Mouse (Mus musculus) midbrain, embryonic 12.5 days (tissue): ENCODE results near the gene Slc29a1. TPM values are rescaled to one million over a fixed set of nuclear protein-coding genes. Genes with fewer than 3 reads are reported as not detected.

Experiments
- ATAC-seq: fragments of 200-750 bp; cut with Nextera tagmentation; 2 replicates; pipeline ENCODE4 v1.8.0; 2017; ENCODE audit warnings: low read depth, moderate TSS enrichment, moderate library complexity; ENCODE audit not compliant: low FRiP score
- H3K27ac ChIP-seq: fragments of 300-500 bp; sonication (generic); replicated peaks from 2 replicates; pipeline ENCODE4 v1.5.1; 2016; ENCODE audit warnings: mild to moderate bottlenecking
- H3K27me3 ChIP-seq: fragments of 300-500 bp; sonication (generic); 2 replicates; pipeline ENCODE4 v1.6.1; 2016; ENCODE audit warnings: mild to moderate bottlenecking
- H3K36me3 ChIP-seq: fragments of 300-500 bp; sonication (generic); 2 replicates; pipeline ENCODE4 v1.6.1; 2016
- H3K4me1 ChIP-seq: fragments of 300-500 bp; sonication (generic); 2 replicates; pipeline ENCODE4 v1.6.1; 2016
- H3K4me2 ChIP-seq: fragments of 300-500 bp; sonication (generic); replicated peaks from 2 replicates; pipeline ENCODE4 v1.6.1; 2016; ENCODE audit warnings: mild to moderate bottlenecking, moderate library complexity
- H3K4me3 ChIP-seq: fragments of 300-500 bp; sonication (generic); 2 replicates; pipeline ENCODE4 v1.5.1; 2016; ENCODE audit warnings: mild to moderate bottlenecking
- H3K9ac ChIP-seq: fragments of 300-500 bp; sonication (generic); replicated peaks from 2 replicates; pipeline ENCODE4 v1.6.1; 2016; ENCODE audit warnings: mild to moderate bottlenecking, moderate library complexity
- H3K9me3 ChIP-seq: fragments of 300-500 bp; sonication (generic); 2 replicates; pipeline ENCODE4 v1.6.1; 2016; ENCODE audit warnings: mild to moderate bottlenecking
- WGBS: fragments of 180-500 bp; shearing (Covaris S2); methylation state at CpG from one replicate; pipeline ENCODE4 v1.1.7; 2016; 5-methylcytosine and 5-hydroxymethylcytosine counted together
- polyA plus RNA-seq: library from polyadenylated mRNA; unstranded; fragments of >200 nt; fragmentation: Nextera tagmentation; extraction: Ambion mirVana; gene quantifications from 2 replicates; pipeline ENCODE4 v1.2.1, GENCODE M21; 2016

Gene Slc29a1
- polyA plus RNA-seq, 1 experiment from 2014 or later = 40.1 TPM

DNA sequence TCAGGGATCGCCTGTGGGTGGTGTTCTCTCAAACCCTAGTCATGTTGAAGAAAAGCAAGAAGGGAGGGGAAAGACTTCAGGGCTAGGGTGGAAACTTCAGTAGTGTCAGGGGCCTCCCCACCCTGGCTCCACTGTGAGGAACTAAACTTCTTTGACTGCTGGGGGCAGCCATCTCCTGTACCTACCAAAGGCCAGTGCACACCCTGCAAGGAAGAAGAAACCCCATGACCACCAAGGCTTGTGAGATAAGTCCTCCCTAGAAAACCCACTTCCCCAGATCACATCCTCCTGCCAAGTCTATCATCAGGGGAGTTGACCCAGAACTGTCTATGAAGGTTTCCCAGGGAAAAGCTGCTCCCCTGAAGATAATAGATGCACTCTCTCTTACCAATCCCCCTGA is 45.0 kb downstream of the Slc29a1 start:
- Histone ChIP-seq H3K9me3 (no peaks in the 10 kb centered on the region), H3K27me3 (peaks cover 49% of the 10 kb centered on the region), H3K36me3 (no peaks in the 10 kb centered on the region), H3K9ac (no peak overlapping the region), H3K27ac (no peak overlapping the region), H3K4me1 (peaks cover 46% of the 10 kb centered on the region), H3K4me2 (no peak overlapping the region), H3K4me3 (no peak overlapping the region)
- WGBS = 56% methylated on average over 1 of the region's 1 CpGs
- ATAC-seq = no peak

DNA sequence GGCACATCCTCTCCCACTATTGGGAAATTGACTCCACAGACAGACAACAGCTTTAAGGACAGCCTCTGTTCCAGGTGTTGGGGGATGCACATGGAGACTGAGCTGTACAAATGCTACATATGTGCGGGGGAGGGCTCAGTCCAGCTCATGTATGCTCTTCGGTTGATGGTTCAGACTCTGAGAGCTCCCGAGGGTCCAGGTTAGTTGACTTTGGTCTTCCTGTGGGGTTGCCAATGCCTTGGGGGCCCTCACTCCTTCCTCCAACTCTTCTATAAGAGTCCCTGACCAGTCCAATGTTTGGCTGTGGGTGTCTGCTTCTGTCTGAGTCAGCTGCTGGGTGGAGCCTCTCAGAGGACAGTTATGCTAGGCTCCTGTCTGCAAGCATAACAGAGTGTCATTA is 46.3 kb downstream of the Slc29a1 start:
- Histone ChIP-seq H3K9ac (no peak overlapping the region), H3K9me3 (no peaks in the 10 kb centered on the region), H3K36me3 (no peaks in the 10 kb centered on the region), H3K4me2 (no peak overlapping the region), H3K4me3 (no peak overlapping the region), H3K4me1 (peaks cover 48% of the 10 kb centered on the region), H3K27ac (no peak overlapping the region), H3K27me3 (peaks cover 46% of the 10 kb centered on the region)
- 83% methylated on average over 3 of the region's 3 CpGs for WGBS
- ATAC-seq = no peak

DNA sequence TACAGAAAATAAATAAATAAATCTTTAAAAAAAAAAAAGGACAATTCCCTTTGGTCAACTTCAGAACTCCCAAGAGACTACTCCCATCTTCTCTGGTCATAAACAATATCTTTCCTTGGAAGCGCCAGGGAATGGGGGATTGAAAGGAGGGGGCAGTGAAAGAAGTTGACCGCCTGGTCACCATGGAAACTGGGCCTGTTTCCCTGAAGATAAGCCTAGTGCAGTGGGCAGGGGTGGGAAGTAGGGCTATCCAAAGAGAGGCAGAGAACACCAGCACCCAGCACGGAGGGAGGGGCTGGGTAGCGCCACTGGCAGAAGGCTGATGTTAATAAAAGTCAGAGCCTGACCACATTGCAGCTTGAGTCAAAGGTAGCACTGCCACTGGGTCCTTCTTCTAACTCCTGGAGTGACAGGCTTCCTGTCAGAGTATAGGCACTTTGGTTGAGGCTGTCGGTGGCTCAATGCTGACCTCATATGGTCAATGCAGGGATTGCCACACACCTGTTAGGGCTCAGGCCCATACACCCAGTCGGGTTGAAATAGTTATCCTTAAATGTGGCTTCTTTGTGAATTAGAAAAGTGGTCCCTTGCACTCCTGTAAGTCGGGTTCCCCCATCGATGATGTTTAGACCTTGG is 47.5 kb downstream of the Slc29a1 start:
- H3K27ac ChIP-seq = no peak overlapping the region
- peaks cover 51% of the 10 kb centered on the region for H3K27me3 ChIP-seq
- no peak overlapping the region for H3K9ac ChIP-seq
- H3K4me2 ChIP-seq = no peak overlapping the region; the same call in 1 of the 2 replicates
- H3K9me3 ChIP-seq = no peaks in the 10 kb centered on the region
- ATAC-seq = no peak
- WGBS = 4% methylated on average over 8 of the region's 8 CpGs
- no peak overlapping the region for H3K4me3 ChIP-seq
- peaks cover 46% of the 10 kb centered on the region for H3K4me1 ChIP-seq
- H3K36me3 ChIP-seq = 0 out of 2 replicates have a peak, but pooled peaks cover 2% of the 10 kb centered on the region

DNA sequence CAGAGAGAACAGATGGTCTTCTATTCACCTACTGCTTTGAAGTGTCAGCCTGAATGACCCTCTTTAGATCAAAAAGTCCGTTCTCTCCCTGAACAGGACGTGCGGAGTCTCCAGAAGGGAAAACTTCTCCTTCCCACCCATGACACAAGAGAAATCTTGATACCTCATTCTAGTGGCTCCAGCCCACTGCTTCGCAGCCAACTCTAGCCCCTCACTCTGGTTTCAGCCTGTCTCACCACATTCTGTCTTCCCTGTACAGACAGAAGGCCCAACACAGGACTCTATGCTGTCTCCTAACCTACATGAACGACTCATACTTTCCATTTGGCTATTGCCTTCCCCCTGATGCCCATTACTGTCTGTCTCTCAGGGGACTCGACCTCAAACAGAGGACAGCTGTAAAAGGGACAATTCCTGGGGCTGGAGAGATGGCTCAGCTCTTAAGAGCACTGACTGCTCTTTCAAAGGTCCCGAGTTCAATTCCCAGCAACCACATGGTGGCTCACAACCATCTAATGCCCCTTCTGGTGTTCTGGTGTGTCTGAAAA is 48.1 kb downstream of the Slc29a1 start:
- no peak overlapping the region for H3K4me3 ChIP-seq
- H3K9me3 ChIP-seq = no peaks in the 10 kb centered on the region
- peak overlapping the region; percentile 60 for H3K27ac ChIP-seq
- no peak for ATAC-seq
- WGBS = 43% methylated on average over 7 of the region's 7 CpGs
- H3K4me1 ChIP-seq = peaks cover 45% of the 10 kb centered on the region
- H3K4me2 ChIP-seq = no peak overlapping the region
- H3K36me3 ChIP-seq = peaks cover 8% of the 10 kb centered on the region
- H3K9ac ChIP-seq = no peak overlapping the region
- H3K27me3 ChIP-seq = peaks cover 51% of the 10 kb centered on the region

DNA sequence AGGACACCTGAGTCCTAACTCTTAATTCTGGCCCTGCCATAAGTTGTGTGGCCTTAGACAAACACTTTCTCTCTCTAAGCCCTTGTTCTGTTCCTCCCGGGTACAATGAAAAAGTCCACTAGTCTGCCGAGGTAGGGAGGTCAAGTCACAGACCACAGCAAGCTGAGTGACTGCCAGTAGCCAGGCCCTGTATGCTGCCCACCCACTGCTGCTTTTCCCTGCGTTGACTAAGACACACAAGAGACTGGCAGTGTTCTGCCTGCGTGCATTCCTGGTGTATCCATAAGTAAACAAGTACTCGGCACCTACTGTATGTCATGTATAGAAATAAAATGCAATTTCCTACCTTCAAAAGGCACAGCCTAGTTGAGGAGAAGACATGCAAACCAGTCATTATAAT is 49.2 kb downstream of the Slc29a1 start:
- Histone ChIP-seq H3K27ac (peak overlapping the region; percentile 93; the same call in 1 of the 2 replicates), H3K36me3 (peaks cover 8% of the 10 kb centered on the region), H3K4me2 (peak overlapping the region; percentile 70), H3K27me3 (peaks cover 56% of the 10 kb centered on the region), H3K9me3 (no peaks in the 10 kb centered on the region), H3K9ac (peak overlapping the region; percentile 96), H3K4me3 (peak overlapping the region; percentile 87), H3K4me1 (peaks cover 46% of the 10 kb centered on the region)
- no peak for ATAC-seq
- 27% methylated on average over 5 of the region's 5 CpGs for WGBS

DNA sequence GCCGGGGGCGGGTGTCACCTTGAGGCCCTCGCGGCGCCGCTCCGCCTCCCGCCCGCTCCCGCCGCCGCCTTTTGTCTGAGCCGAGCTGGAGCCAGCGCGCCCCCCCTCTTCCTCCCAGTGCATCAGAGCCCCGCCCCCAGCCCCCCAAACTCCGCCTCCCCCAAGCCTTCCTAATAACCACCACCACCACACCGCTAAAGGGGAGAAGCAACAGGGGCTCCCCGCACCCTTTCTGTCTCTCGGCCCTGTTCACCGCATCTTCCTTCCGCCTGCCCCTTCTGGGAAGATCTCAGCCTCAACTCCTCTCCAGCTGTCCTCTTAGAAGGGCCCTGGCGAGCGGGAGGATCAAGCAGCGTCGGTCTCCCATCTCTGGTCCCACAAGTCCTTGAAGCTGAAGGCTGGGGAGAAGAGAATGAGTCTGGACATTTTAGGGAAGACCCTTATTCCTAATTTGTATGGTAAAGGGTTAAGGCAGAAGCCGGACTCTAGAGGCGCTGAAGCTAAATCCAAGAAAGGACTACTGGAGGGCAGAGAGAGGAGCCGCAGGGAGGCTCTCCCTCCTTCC is 49.7 kb downstream of the Slc29a1 start, which contains the start of gene Tmem151b:
Tmem151b (minus strand) TSS at position 61 of the 565 bp plus-strand sequence.
- peak; percentile 35 for ATAC-seq
- Histone ChIP-seq H3K27ac (peak within 1 kb of the TSS; percentile 93), H3K4me1 (peaks cover 52% of the 10 kb centered on the region), H3K4me2 (peak within 1 kb of the TSS; percentile 70), H3K9ac (peak within 1 kb of the TSS; percentile 96), H3K4me3 (peak within 1 kb of the TSS; percentile 87), H3K27me3 (peaks cover 61% of the 10 kb centered on the region), H3K9me3 (no peaks in the 10 kb centered on the region), H3K36me3 (peaks cover 14% of the 10 kb centered on the region)
- under 1% methylated on average over 12 of the region's 29 CpGs for WGBS

DNA sequence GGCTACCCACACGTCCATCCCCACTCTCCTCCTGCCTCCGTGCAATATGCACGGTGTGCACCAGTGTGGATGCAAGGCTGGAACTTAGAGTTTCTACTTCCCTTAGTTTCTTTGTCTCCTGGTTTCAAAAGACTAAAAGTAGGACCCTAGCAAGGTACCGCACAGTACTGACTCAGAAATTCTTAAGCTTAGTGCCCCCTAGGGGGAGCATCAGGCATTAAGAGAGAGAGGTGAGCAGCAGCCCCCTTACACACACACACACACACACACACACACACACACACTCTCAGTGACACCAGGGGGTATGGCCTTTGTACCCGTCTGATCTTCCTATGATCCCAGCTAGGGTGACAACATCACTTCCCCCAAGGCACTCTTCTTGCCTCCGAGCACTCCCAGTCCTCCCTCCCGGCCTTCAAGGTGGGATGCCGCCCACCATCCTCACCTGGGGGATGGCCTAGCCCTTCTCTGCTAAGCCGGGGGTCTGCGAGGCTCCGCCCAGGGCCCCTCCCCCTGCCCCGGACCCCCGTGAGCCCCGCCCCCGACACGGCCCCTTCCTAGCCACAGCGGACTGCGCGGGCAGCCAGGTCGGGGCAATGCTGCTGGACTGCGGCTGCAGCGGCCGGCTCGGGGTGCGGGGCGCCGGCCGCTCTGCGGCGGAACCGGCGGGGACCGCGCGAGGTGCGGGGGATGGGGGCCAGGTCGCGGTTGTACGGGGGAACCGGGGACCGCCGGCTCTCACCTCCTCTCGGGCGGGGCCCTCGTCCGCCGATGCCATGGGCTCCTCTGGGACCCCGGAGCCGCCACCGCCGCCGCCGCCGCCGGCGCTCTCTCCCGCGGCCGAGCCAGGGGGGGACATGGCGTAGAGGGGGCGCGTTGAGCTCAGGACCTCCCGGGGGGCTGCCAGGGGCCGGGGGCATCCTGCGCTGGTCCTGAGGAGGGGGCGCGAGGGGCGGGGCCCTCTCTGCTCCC is 50.6 kb downstream of the Slc29a1 start:
- peak overlapping the region; percentile 70 for H3K4me2 ChIP-seq
- WGBS = 2% methylated on average over 44 of the region's 68 CpGs
- peak overlapping the region; percentile 93 for H3K27ac ChIP-seq
- peak; percentile 64 for ATAC-seq
- H3K4me1 ChIP-seq = peaks cover 60% of the 10 kb centered on the region
- peak overlapping the region; percentile 87 for H3K4me3 ChIP-seq
- no peaks in the 10 kb centered on the region for H3K9me3 ChIP-seq
- H3K27me3 ChIP-seq = peaks cover 62% of the 10 kb centered on the region
- peak overlapping the region; percentile 96 for H3K9ac ChIP-seq
- H3K36me3 ChIP-seq = peaks cover 18% of the 10 kb centered on the region

DNA sequence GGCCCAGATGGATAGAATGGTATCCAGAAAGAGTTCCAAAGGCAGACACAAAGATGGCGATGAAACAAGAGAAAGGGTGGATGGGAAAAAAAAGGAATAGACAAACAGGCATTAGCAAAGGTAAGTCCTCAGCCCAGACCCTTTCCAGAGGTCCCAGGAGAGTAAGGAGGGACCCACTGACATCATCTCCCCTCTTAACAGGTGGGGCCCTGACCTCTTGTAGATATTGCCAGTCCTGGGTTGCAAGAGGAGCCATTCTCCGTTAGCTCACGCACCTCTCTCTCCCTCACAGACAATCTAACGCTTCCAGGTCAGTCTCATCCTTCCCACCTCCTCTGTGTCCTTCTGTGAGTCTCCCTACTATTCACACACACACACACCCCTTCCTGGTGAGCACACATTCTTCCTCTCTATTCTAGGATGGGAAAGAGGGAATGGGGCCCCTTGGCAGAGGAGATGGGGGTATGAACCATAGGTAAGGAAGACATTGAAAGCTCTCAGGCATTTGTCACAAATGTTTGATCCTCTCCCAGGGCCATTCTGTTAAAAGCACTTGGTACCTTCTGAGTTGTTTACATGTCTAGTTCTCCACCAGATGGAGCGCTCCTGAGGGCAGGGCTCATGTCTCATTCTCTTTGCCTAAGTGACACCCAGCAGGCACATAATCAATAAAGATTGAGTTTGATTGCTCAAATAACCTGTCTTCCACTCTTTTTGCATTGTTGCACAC is 51.8 kb downstream of the Slc29a1 start:
- Histone ChIP-seq H3K4me2 (peak overlapping the region; percentile 70), H3K9ac (no peak overlapping the region), H3K4me3 (peak overlapping the region; percentile 87; the same call in 1 of the 2 replicates), H3K36me3 (peaks cover 18% of the 10 kb centered on the region), H3K27ac (no peak overlapping the region), H3K9me3 (no peaks in the 10 kb centered on the region), H3K27me3 (peaks cover 67% of the 10 kb centered on the region), H3K4me1 (peaks cover 63% of the 10 kb centered on the region)
- 72% methylated on average over 5 of the region's 5 CpGs for WGBS
- no peak for ATAC-seq

DNA sequence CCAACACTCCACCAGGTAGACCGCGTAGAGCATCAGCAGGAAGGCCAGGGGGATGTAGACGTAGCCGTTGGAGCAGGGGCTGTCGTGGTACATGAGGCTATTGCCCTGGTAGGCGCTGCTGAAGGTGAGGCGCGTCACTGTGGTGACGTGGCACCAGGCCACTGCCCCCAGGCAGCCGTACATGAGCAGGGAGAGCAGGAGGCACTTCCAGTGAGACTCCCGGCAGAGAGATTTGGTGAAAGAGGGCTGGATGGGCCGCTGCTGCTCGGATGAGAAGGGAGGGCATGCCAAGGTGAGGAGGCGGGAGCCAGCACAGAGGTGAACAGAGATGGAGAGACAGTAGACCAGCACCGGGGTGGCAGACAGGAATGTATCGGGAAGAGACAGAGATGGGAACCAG is 52.5 kb downstream of the Slc29a1 start:
- Histone ChIP-seq H3K9ac (0 out of 2 replicates have a peak overlapping the region, but pooled peaks have one; percentile 4), H3K27me3 (peaks cover 73% of the 10 kb centered on the region), H3K27ac (no peak overlapping the region), H3K9me3 (no peaks in the 10 kb centered on the region), H3K36me3 (peaks cover 18% of the 10 kb centered on the region), H3K4me1 (peaks cover 61% of the 10 kb centered on the region), H3K4me2 (no peak overlapping the region), H3K4me3 (no peak overlapping the region)
- 71% methylated on average over 16 of the region's 16 CpGs for WGBS
- ATAC-seq = no peak

DNA sequence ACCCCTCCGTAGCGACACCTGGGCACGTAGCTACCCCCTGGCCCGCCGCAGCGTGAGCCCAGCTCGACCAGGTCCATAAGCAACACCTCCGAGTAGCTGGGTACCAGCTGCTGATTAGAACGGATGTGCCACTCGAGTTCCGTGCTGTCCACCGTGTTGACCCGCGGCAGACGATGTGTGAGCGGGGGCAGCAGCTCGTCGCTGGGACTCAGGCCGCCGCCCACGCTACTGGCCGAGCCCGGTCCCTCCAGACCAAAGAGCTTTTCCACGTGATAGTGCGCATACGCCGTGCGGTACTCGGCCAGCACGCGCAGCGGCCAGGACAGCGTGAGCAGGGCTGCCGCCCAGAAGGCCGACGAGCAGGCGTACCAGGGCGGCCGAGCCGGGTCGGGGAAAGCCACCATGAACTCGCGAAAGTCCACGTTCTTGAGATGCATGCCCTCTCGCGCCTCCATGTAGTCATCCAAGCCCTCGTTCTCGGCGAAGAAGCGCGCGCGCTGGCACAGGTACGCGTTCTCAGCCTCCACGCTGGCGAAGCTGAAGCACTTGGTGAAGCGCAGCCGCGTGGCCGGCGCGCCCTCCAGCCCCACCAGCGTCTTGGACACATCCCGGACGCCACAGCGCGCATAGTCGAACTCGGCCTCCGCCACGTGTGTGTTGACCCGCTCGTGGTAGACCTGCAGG is 54.0 kb downstream of the Slc29a1 start:
- Histone ChIP-seq H3K4me1 (peaks cover 48% of the 10 kb centered on the region), H3K9me3 (no peaks in the 10 kb centered on the region), H3K27ac (no peak overlapping the region), H3K27me3 (peaks cover 75% of the 10 kb centered on the region), H3K4me2 (peak overlapping the region; percentile 40), H3K4me3 (peak overlapping the region; percentile 19), H3K9ac (peak overlapping the region; percentile 33), H3K36me3 (peaks cover 18% of the 10 kb centered on the region)
- 7% methylated on average over 74 of the region's 74 CpGs for WGBS
- no peak for ATAC-seq

DNA sequence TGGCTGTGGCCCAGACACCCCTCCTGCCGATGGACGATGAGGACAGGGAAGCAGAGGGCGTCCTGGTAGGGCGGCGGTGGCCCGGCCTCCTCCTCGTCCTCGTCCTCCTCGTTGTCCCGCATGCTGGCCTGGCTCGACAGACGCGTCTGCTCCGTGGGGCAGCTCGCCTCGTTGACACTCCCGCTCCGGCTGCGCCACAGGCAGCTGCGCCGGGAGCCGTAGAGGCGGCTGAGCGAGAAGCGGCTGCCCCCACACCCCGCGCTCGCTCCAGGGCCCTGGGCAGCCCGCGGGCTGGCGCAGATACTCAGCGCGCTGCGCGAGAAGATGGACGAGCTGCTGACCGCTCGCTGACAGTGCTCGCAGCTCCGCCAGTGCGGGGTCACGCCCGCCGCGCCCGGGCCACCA is 54.5 kb downstream of the Slc29a1 start:
- 2% methylated on average over 42 of the region's 46 CpGs for WGBS
- H3K4me1 ChIP-seq = peaks cover 43% of the 10 kb centered on the region
- ATAC-seq = no peak

More for the DNA sequence above, 54.5 kb downstream of the Slc29a1 start:
- Histone ChIP-seq H3K9ac (peak overlapping the region; percentile 33), H3K27me3 (peaks cover 78% of the 10 kb centered on the region), H3K4me2 (peak overlapping the region; percentile 40), H3K36me3 (peaks cover 18% of the 10 kb centered on the region), H3K4me3 (peak overlapping the region; percentile 19), H3K27ac (no peak overlapping the region), H3K9me3 (no peaks in the 10 kb centered on the region)
